Mouse (Mus musculus) neural tube, embryonic 14.5 days (tissue): ENCODE measurements at regions not wholly inside any gene's neighbourhood (a gene's known extent, or its start where the extent isn't known, plus 50 kb on each side); places are given as distances from the start of the nearest gene placed in this dataset.

ENCODE experiments used
- ATAC-seq: fragments of 200-750 bp; cut with Nextera tagmentation; 2 replicates; pipeline ENCODE4 v1.8.0; 2017; ENCODE audit warnings: low read depth, mild to moderate bottlenecking, moderate TSS enrichment, moderate library complexity
- H3K27ac ChIP-seq: fragments of 300-500 bp; sonication (generic); 2 replicates; pipeline ENCODE4 v1.5.1; 2014; ENCODE audit warnings: low read depth, mild to moderate bottlenecking, control low read depth, low read length, moderate library complexity, mixed read lengths
- H3K27me3 ChIP-seq: fragments of 300-500 bp; sonication (generic); 2 replicates; pipeline ENCODE4 v1.6.1; 2014; ENCODE audit warnings: low read length; ENCODE audit not compliant: control insufficient read depth, insufficient read depth
- H3K36me3 ChIP-seq: fragments of 300-500 bp; sonication (generic); 2 replicates; pipeline ENCODE4 v1.6.1; 2014; ENCODE audit warnings: low read length, mixed read lengths; ENCODE audit not compliant: control insufficient read depth, insufficient read depth
- H3K4me1 ChIP-seq: fragments of 300-500 bp; sonication (generic); 2 replicates; pipeline ENCODE4 v1.6.1; 2014; ENCODE audit warnings: low read length; ENCODE audit not compliant: control insufficient read depth, insufficient read depth
- H3K4me2 ChIP-seq: fragments of 300-500 bp; sonication (generic); 2 replicates; pipeline ENCODE4 v1.6.1; 2014; ENCODE audit warnings: mild to moderate bottlenecking, low read depth, low read length, control low read depth
- H3K4me3 ChIP-seq: fragments of 300-500 bp; sonication (generic); 2 replicates; pipeline ENCODE4 v1.5.1; 2014; ENCODE audit warnings: low read depth, low read length, control low read depth, mixed read lengths
- H3K9ac ChIP-seq: fragments of 300-500 bp; sonication (generic); replicated peaks from 2 replicates; pipeline ENCODE4 v1.6.1; 2014; ENCODE audit warnings: low read depth, mild to moderate bottlenecking, control low read depth, low read length, mixed read lengths
- H3K9me3 ChIP-seq: fragments of 300-500 bp; sonication (generic); 2 replicates; pipeline ENCODE4 v1.6.1; 2016; ENCODE audit warnings: low read length; ENCODE audit not compliant: control insufficient read depth
- WGBS: fragments of 180-500 bp; shearing (Covaris S2); extraction: QIAGEN DNeasy Blood & Tissue Kit; methylation state at CpG from one replicate; pipeline ENCODE4 v1.1.7; 2014; 5-methylcytosine and 5-hydroxymethylcytosine counted together

GRCm38 (mm10) chr8:41795625-41796024 is 378.8 kb upstream of the Frg1 start:
- no peak overlapping the region for H3K4me3 ChIP-seq
- H3K4me1 ChIP-seq: no peaks in the 10 kb centered on the region
- H3K4me2 ChIP-seq: no peak overlapping the region
- no peak for ATAC-seq
- H3K27ac ChIP-seq: no peak overlapping the region
- H3K9ac ChIP-seq: no peak overlapping the region
- 60% methylated on average over 2 of the region's 2 CpGs for WGBS
- H3K27me3 ChIP-seq: no peaks in the 10 kb centered on the region
- H3K36me3 ChIP-seq: no peaks in the 10 kb centered on the region
- H3K9me3 ChIP-seq: no peaks in the 10 kb centered on the region

GRCm38 (mm10) chr8:41786952-41787861 is 370.3 kb upstream of the Frg1 start:
- Histone ChIP-seq H3K27me3 (no peaks in the 10 kb centered on the region), H3K4me2 (no peak overlapping the region), H3K27ac (no peak overlapping the region), H3K9ac (no peak overlapping the region), H3K4me1 (no peaks in the 10 kb centered on the region), H3K9me3 (no peaks in the 10 kb centered on the region), H3K36me3 (no peaks in the 10 kb centered on the region), H3K4me3 (no peak overlapping the region)
- 67% methylated on average over 9 of the region's 9 CpGs for WGBS
- ATAC-seq: no peak

- Histone ChIP-seq H3K9ac (no peak overlapping the region), H3K27me3 (no peaks in the 10 kb centered on the region), H3K27ac (no peak overlapping the region), H3K4me1 (no peaks in the 10 kb centered on the region), H3K4me2 (no peak overlapping the region), H3K9me3 (no peaks in the 10 kb centered on the region), H3K4me3 (no peak overlapping the region), H3K36me3 (no peaks in the 10 kb centered on the region)
- 66% methylated on average over 2 of the region's 2 CpGs for WGBS
- ATAC-seq: no peak
Observed at GRCm38 (mm10) chr8:41785977-41786376, 369.1 kb upstream of the Frg1 start.

GRCm38 (mm10) chr8:41782837-41783236 is 366.0 kb upstream of the Frg1 start:
- no peak overlapping the region for H3K4me3 ChIP-seq
- no peak overlapping the region for H3K4me2 ChIP-seq
- H3K9ac ChIP-seq: no peak overlapping the region
- 65% methylated on average over 1 of the region's 1 CpGs for whole genome bisulfite sequencing
- H3K4me1 ChIP-seq: no peaks in the 10 kb centered on the region
- H3K9me3 ChIP-seq: no peaks in the 10 kb centered on the region
- H3K27me3 ChIP-seq: no peaks in the 10 kb centered on the region
- no peaks in the 10 kb centered on the region for H3K36me3 ChIP-seq
- no peak overlapping the region for H3K27ac ChIP-seq
- ATAC-seq: no peak

GRCm38 (mm10) chr8:41779459-41779858 is 362.6 kb upstream of the Frg1 start:
- no peaks in the 10 kb centered on the region for H3K36me3 ChIP-seq
- 87% methylated on average over 3 of the region's 3 CpGs for WGBS
- no peaks in the 10 kb centered on the region for H3K4me1 ChIP-seq
- H3K9me3 ChIP-seq: no peaks in the 10 kb centered on the region
- no peak overlapping the region for H3K27ac ChIP-seq
- no peak overlapping the region for H3K9ac ChIP-seq
- H3K4me2 ChIP-seq: no peak overlapping the region
- ATAC-seq: no peak
- no peaks in the 10 kb centered on the region for H3K27me3 ChIP-seq
- no peak overlapping the region for H3K4me3 ChIP-seq

- 59% methylated on average over 4 of the region's 4 CpGs for WGBS
- H3K27me3 ChIP-seq: no peaks in the 10 kb centered on the region
- no peak overlapping the region for H3K9ac ChIP-seq
- H3K9me3 ChIP-seq: no peaks in the 10 kb centered on the region
- ATAC-seq: peak; percentile 51
- H3K4me1 ChIP-seq: no peaks in the 10 kb centered on the region
- H3K4me3 ChIP-seq: no peak overlapping the region
- no peaks in the 10 kb centered on the region for H3K36me3 ChIP-seq
- no peak overlapping the region for H3K27ac ChIP-seq
- H3K4me2 ChIP-seq: no peak overlapping the region
Observed at GRCm38 (mm10) chr8:41771729-41772128, 354.9 kb upstream of the Frg1 start.

GRCm38 (mm10) chr8:41753481-41753880 is 336.6 kb upstream of the Frg1 start:
- Histone ChIP-seq H3K27me3 (no peaks in the 10 kb centered on the region), H3K9me3 (no peaks in the 10 kb centered on the region), H3K4me3 (no peak overlapping the region), H3K36me3 (no peaks in the 10 kb centered on the region), H3K27ac (no peak overlapping the region), H3K4me1 (no peaks in the 10 kb centered on the region), H3K9ac (no peak overlapping the region), H3K4me2 (no peak overlapping the region)
- 85% methylated on average over 1 of the region's 1 CpGs for WGBS
- no peak for ATAC-seq

GRCm38 (mm10) chr8:41752641-41753040 is 335.8 kb upstream of the Frg1 start:
- Histone ChIP-seq H3K36me3 (no peaks in the 10 kb centered on the region), H3K4me2 (no peak overlapping the region), H3K4me3 (no peak overlapping the region), H3K27ac (no peak overlapping the region), H3K4me1 (no peaks in the 10 kb centered on the region), H3K9ac (no peak overlapping the region), H3K9me3 (no peaks in the 10 kb centered on the region), H3K27me3 (no peaks in the 10 kb centered on the region)
- ATAC-seq: no peak
- WGBS: 78% methylated on average over 2 of the region's 2 CpGs

GRCm38 (mm10) chr8:41747024-41747423 is 330.1 kb upstream of the Frg1 start:
- Histone ChIP-seq H3K4me1 (no peaks in the 10 kb centered on the region), H3K27ac (no peak overlapping the region), H3K36me3 (no peaks in the 10 kb centered on the region), H3K4me3 (no peak overlapping the region), H3K9me3 (no peaks in the 10 kb centered on the region), H3K4me2 (no peak overlapping the region), H3K27me3 (no peaks in the 10 kb centered on the region), H3K9ac (no peak overlapping the region)
- ATAC-seq: no peak
- WGBS: 94% methylated on average over 6 of the region's 6 CpGs
